Mouse (Mus musculus) intestine, embryonic 14.5 days (tissue): ENCODE results near the gene Fdps. TPM values are rescaled to one million over a fixed set of nuclear protein-coding genes. Genes with fewer than 3 reads are reported as not detected.

Experiments
- ATAC-seq: fragments of 200-750 bp; cut with Nextera tagmentation; replicated peaks from 2 replicates; pipeline ENCODE4 v1.8.0; 2017; ENCODE audit warnings: low read depth, moderate number of reproducible peaks, moderate TSS enrichment, moderate library complexity; ENCODE audit not compliant: low FRiP score, low TSS enrichment
- DNase-seq: peaks from one replicate; pipeline ENCODE4 v3.0.0-alpha.2; 2018; ENCODE audit warnings: low spot score
- H3K27ac ChIP-seq: fragments of 300-500 bp; sonication (generic); 2 replicates; pipeline ENCODE4 v1.5.1; 2014; ENCODE audit warnings: low read depth, mild to moderate bottlenecking, control low read depth
- H3K27me3 ChIP-seq: fragments of 300-500 bp; sonication (generic); replicated peaks from 2 replicates; pipeline ENCODE4 v1.6.1; 2014; ENCODE audit warnings: low read length, control low read depth; ENCODE audit not compliant: control insufficient read depth, insufficient read depth
- H3K36me3 ChIP-seq: fragments of 300-500 bp; sonication (generic); 2 replicates; pipeline ENCODE4 v1.6.1; 2014; ENCODE audit warnings: low read length, control low read depth; ENCODE audit not compliant: control insufficient read depth, insufficient read depth
- H3K4me1 ChIP-seq: fragments of 300-500 bp; sonication (generic); replicated peaks from 2 replicates; pipeline ENCODE4 v1.6.1; 2014; ENCODE audit warnings: low read length, control low read depth, mixed read lengths; ENCODE audit not compliant: control insufficient read depth, insufficient read depth
- H3K4me2 ChIP-seq: fragments of 300-500 bp; sonication (generic); 2 replicates; pipeline ENCODE4 v1.6.1; 2014; ENCODE audit warnings: low read length
- H3K4me3 ChIP-seq: fragments of 300-500 bp; sonication (generic); 2 replicates; pipeline ENCODE4 v1.5.1; 2014; ENCODE audit warnings: low read depth, low read length, control low read depth, mixed read lengths
- H3K9ac ChIP-seq: fragments of 300-500 bp; sonication (generic); 2 replicates; pipeline ENCODE4 v1.6.1; 2014; ENCODE audit warnings: mild to moderate bottlenecking, low read length
- H3K9me3 ChIP-seq: fragments of 300-500 bp; sonication (generic); 2 replicates; pipeline ENCODE4 v1.6.1; 2016; ENCODE audit warnings: low read length, control low read depth; ENCODE audit not compliant: control insufficient read depth
- WGBS: fragments of 180-500 bp; shearing (Covaris S2); extraction: QIAGEN DNeasy Blood & Tissue Kit; methylation state at CpG from one replicate; pipeline ENCODE4 v1.1.7; 2014; 5-methylcytosine and 5-hydroxymethylcytosine counted together
- polyA plus RNA-seq: library from polyadenylated mRNA; unstranded; fragments of >200 nt; fragmentation: Nextera tagmentation; extraction: Ambion mirVana; gene quantifications from 2 replicates; pipeline ENCODE4 v1.2.1, GENCODE M21; 2014

Gene Fdps
- 352 and 412 TPM in 2 replicates for polyA plus RNA-seq

DNA sequence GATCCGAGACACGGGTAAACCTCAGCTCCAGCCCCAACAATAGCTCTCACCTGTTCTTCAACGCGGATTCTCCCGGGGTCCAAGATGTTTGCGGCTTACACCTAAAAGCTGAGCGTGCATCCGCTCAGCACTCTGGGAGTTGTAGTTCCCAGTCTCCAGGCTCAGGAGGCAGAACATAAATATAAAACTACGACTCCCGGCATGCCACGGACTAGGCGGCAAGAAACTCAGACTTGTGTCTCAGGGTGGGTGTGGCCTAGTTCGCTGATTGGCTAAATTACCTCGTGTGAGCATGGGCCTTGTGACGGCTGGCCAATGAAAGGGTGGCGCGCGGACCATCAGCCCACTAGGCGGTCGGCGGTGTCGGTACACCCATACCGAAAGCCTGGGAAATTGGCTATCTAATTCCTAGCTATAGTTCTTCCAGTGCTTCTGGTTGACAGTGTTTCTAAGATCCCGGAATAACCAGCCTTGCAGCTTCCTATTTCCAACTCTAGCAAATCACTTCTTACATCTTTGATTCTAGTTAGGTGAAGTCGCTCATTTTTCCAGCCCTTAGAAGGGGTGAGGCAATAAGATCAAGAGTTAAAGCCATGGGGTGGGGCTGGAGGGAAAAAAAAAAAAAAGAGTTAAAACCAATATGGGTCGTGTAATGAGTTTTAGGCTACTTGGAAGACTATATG is at the start of gene Fdps:
TSS of gene Fdps (minus strand) at position 148 of the 683 bp plus-strand sequence.
- Histone ChIP-seq H3K27ac (peak within 1 kb of the TSS; percentile 73), H3K27me3 (no peaks in the 10 kb centered on the region), H3K4me1 (peaks cover 20% of the 10 kb centered on the region), H3K9ac (peak within 1 kb of the TSS; percentile 60), H3K4me2 (peak within 1 kb of the TSS; percentile 84), H3K4me3 (peak within 1 kb of the TSS; percentile 88), H3K36me3 (peaks cover 30% of the 10 kb centered on the region), H3K9me3 (no peaks in the 10 kb centered on the region)
- peak; percentile 88 for DNase-seq
- ATAC-seq, result peak; percentile 98
- under 1% methylated on average over 26 of the region's 26 CpGs for WGBS

- Histone ChIP-seq H3K4me1 (no peaks in the 10 kb centered on the region), H3K27me3 (0 out of 2 replicates have a peak, but pooled peaks cover 15% of the 10 kb centered on the region), H3K9me3 (no peaks in the 10 kb centered on the region), H3K9ac (no peak overlapping the region), H3K4me2 (no peak overlapping the region), H3K27ac (no peak overlapping the region), H3K4me3 (no peak overlapping the region), H3K36me3 (no peaks in the 10 kb centered on the region)
- ATAC-seq (no peak), DNase-seq (no peak)
- 68% methylated on average over 14 of the region's 14 CpGs for WGBS
Observed at GRCm38 (mm10) chr3:89148567-89148966, 46.8 kb upstream of the Fdps start.

GRCm38 (mm10) chr3:89147979-89148311 is 46.2 kb upstream of the Fdps start:
- peak overlapping the region; percentile 25; the same call in 1 of the 2 replicates for H3K9ac ChIP-seq

GRCm38 (mm10) chr3:89147101-89147978 is 45.6 kb upstream of the Fdps start:
- Histone ChIP-seq H3K9ac (peak overlapping the region; percentile 25; the same call in 1 of the 2 replicates), H3K4me3 (peak overlapping the region; percentile 13; the same call in 1 of the 2 replicates)

More at GRCm38 (mm10) chr3:89147979-89148311, 46.2 kb upstream of the Fdps start:
- Histone ChIP-seq H3K36me3 (no peaks in the 10 kb centered on the region), H3K4me1 (no peaks in the 10 kb centered on the region), H3K4me3 (peak overlapping the region; percentile 13; the same call in 1 of the 2 replicates), H3K4me2 (peak overlapping the region; percentile 55), H3K27me3 (0 out of 2 replicates have a peak, but pooled peaks cover 15% of the 10 kb centered on the region), H3K27ac (no peak overlapping the region), H3K9me3 (no peaks in the 10 kb centered on the region)
- 7% methylated on average over 15 of the region's 15 CpGs for WGBS
- DNase-seq (no peak), ATAC-seq (peak; percentile 37)

GRCm38 (mm10) chr3:89145566-89145965 is 43.8 kb upstream of the Fdps start:
- DNase-seq, result no peak
- H3K4me1 ChIP-seq, result no peaks in the 10 kb centered on the region

More at GRCm38 (mm10) chr3:89147101-89147978, 45.6 kb upstream of the Fdps start:
- peak overlapping the region; percentile 55 for H3K4me2 ChIP-seq
- 22% methylated on average over 26 of the region's 26 CpGs for WGBS
- H3K27me3 ChIP-seq, result 0 out of 2 replicates have a peak, but pooled peaks cover 11% of the 10 kb centered on the region
- peak; percentile 87 for ATAC-seq
- no peaks in the 10 kb centered on the region for H3K4me1 ChIP-seq
- H3K36me3 ChIP-seq, result no peaks in the 10 kb centered on the region
- H3K9me3 ChIP-seq, result no peaks in the 10 kb centered on the region
- peak; percentile 69 for DNase-seq
- H3K27ac ChIP-seq, result no peak overlapping the region

GRCm38 (mm10) chr3:89144821-89145220 is 43.1 kb upstream of the Fdps start:
- H3K27ac ChIP-seq, result no peak overlapping the region
- no peak overlapping the region for H3K4me3 ChIP-seq
- no peak for DNase-seq
- no peak overlapping the region for H3K9ac ChIP-seq
- H3K4me2 ChIP-seq, result no peak overlapping the region
- WGBS, result 79% methylated on average over 10 of the region's 10 CpGs
- no peaks in the 10 kb centered on the region for H3K9me3 ChIP-seq
- ATAC-seq, result no peak
- H3K4me1 ChIP-seq, result no peaks in the 10 kb centered on the region
- H3K27me3 ChIP-seq, result 0 out of 2 replicates have a peak, but pooled peaks cover 6% of the 10 kb centered on the region
- H3K36me3 ChIP-seq, result no peaks in the 10 kb centered on the region

More at GRCm38 (mm10) chr3:89145566-89145965, 43.8 kb upstream of the Fdps start:
- no peak overlapping the region for H3K4me3 ChIP-seq
- 62% methylated on average over 8 of the region's 8 CpGs for WGBS
- H3K27me3 ChIP-seq, result 0 out of 2 replicates have a peak, but pooled peaks cover 9% of the 10 kb centered on the region
- H3K9ac ChIP-seq, result no peak overlapping the region
- no peak for ATAC-seq
- no peak overlapping the region for H3K4me2 ChIP-seq
- H3K36me3 ChIP-seq, result no peaks in the 10 kb centered on the region
- H3K9me3 ChIP-seq, result no peaks in the 10 kb centered on the region
- H3K27ac ChIP-seq, result no peak overlapping the region

DNA sequence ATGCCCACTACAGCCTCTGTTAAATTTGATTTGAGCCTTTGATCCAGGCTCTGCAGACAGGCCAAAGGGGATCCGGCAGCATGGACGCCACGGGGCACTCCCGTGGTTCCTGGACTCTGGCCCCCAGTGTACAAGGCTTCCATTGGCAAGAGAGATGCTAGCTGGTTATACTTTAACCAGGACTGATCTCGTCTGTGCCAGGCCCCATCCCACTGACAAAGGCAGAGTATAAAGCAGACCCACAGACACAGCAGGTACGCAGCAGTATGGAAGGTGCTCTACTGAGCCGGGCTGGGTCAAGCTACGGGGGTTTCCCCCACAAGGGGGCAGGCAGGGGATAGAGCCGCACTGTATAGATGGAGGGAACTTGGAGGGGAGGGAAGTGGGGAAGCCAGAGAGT is 34.6 kb upstream of the Fdps start:
- ATAC-seq, result peak; percentile 92
- no peaks in the 10 kb centered on the region for H3K36me3 ChIP-seq
- DNase-seq, result peak; percentile 80
- no peak overlapping the region for H3K9ac ChIP-seq
- 0 out of 2 replicates have a peak, but pooled peaks cover 5% of the 10 kb centered on the region for H3K4me1 ChIP-seq
- 28% methylated on average over 9 of the region's 9 CpGs for WGBS
- H3K27ac ChIP-seq, result no peak overlapping the region; the same call in 1 of the 2 replicates
- no peaks in the 10 kb centered on the region for H3K27me3 ChIP-seq
- no peaks in the 10 kb centered on the region for H3K9me3 ChIP-seq
- no peak overlapping the region for H3K4me3 ChIP-seq
- no peak overlapping the region; the same call in 1 of the 2 replicates for H3K4me2 ChIP-seq

DNA sequence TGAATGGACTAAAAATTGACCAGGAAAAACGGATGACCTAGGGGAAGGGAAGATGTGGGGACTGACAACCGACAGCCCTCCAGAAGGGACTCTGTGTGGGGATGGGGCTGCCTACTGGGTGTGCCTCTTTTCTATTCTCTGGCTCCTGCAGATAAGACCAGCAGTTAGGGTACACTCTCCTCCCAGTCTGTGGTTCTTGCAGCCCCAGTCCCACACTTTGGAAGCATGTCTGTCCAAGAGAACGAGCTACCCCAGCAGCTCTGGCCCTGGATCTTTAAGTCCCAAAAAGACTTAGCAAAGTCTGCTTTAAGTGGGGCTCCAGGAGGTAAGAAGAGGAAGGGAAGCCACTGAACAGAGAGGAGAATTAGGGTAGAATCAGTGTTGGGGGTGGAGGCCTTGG is 34.2 kb upstream of the Fdps start, which contains the start of gene Pklr:
TSS of gene Pklr (plus strand) at position 185 of the 400 bp plus-strand sequence.
- Histone ChIP-seq H3K27me3 (no peaks in the 10 kb centered on the region), H3K36me3 (no peaks in the 10 kb centered on the region), H3K27ac (no peak within 1 kb of the TSS; the same call in 1 of the 2 replicates), H3K4me3 (no peak within 1 kb of the TSS), H3K9me3 (no peaks in the 10 kb centered on the region), H3K4me1 (0 out of 2 replicates have a peak, but pooled peaks cover 5% of the 10 kb centered on the region), H3K9ac (no peak within 1 kb of the TSS), H3K4me2 (peak within 1 kb of the TSS; percentile 30)
- WGBS, result 53% methylated on average over 3 of the region's 3 CpGs
- DNase-seq, result no peak
- no peak for ATAC-seq
